Mouse (Mus musculus) forebrain, embryonic 15.5 days (tissue): ENCODE measurements around the gene C1qtnf1. TPM values are rescaled to one million over a fixed set of nuclear protein-coding genes. Genes with fewer than 3 reads are reported as not detected.
A peak's percentile ranks its signal among the peaks of the same experiment; 100 is the strongest.

Experiments
- ATAC-seq: fragments of 200-750 bp; cut with Nextera tagmentation; replicated peaks from 2 replicates; pipeline ENCODE4 v1.8.0; 2017; ENCODE audit warnings: mild to moderate bottlenecking, moderate TSS enrichment, moderate library complexity
- H3K27ac ChIP-seq: fragments of 300-500 bp; sonication (generic); replicated peaks from 2 replicates; pipeline ENCODE4 v1.5.1; 2015; ENCODE audit warnings: mild to moderate bottlenecking, inconsistent platforms
- H3K27me3 ChIP-seq: fragments of 300-500 bp; sonication (generic); 2 replicates; pipeline ENCODE4 v1.6.1; 2015; ENCODE audit warnings: inconsistent platforms
- H3K36me3 ChIP-seq: fragments of 300-500 bp; sonication (generic); 2 replicates; pipeline ENCODE4 v1.6.1; 2015; ENCODE audit warnings: mild to moderate bottlenecking, inconsistent platforms
- H3K4me1 ChIP-seq: fragments of 300-500 bp; sonication (generic); 2 replicates; pipeline ENCODE4 v1.6.1; 2015; ENCODE audit warnings: inconsistent platforms
- H3K4me2 ChIP-seq: fragments of 300-500 bp; sonication (generic); replicated peaks from 2 replicates; pipeline ENCODE4 v1.6.1; 2015; ENCODE audit warnings: mild to moderate bottlenecking, inconsistent platforms
- H3K4me3 ChIP-seq: fragments of 300-500 bp; sonication (generic); 2 replicates; pipeline ENCODE4 v1.5.1; 2015; ENCODE audit warnings: mild to moderate bottlenecking, inconsistent platforms
- H3K9ac ChIP-seq: fragments of 300-500 bp; sonication (generic); replicated peaks from 2 replicates; pipeline ENCODE4 v1.6.1; 2015; ENCODE audit warnings: mild to moderate bottlenecking, inconsistent platforms
- H3K9me3 ChIP-seq: fragments of 300-500 bp; sonication (generic); 2 replicates; pipeline ENCODE4 v1.6.1; 2016; ENCODE audit warnings: inconsistent platforms
- WGBS: fragments of 180-500 bp; shearing (Covaris S2); methylation state at CpG from one replicate; pipeline ENCODE4 v1.1.7; 2015; ENCODE audit warnings: mixed read lengths; 5-methylcytosine and 5-hydroxymethylcytosine counted together
- polyA plus RNA-seq: library from polyadenylated mRNA; unstranded; fragments of >200 nt; fragmentation: Nextera tagmentation; extraction: Ambion mirVana; gene quantifications from 2 replicates; pipeline ENCODE4 v1.2.1, GENCODE M21; 2015

The C1qtnf1 gene
- polyA plus RNA-seq, 1 experiment from 2014 or later, result 3.4 TPM

DNA sequence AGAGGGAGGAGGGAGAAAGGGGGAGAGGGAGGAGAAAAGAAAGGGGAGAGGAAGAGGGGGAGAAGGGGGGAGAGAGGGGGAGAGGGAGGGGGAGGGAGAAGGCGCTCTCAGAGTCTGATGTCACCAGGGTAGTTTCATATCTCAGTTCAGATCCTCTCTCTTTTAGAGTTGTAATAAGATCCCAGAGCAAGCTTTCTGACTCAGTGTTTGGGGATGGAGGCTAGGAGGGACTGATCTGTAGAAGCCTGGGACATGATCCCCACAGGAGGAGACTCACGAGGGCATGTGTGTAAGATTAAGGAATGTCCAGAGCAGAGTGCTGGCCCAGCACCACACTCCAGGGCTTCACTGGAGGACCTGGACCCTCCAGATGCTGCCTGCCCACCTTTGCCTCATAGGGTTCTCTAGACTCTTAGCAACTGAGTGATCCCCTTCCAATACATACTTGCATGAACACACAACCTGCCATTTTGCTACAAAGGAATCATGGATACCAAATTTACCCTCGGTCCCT lies 680 bp upstream of the C1qtnf1 start:
- Histone ChIP-seq H3K4me2 (no peak overlapping the region), H3K36me3 (no peaks in the 10 kb centered on the region), H3K9ac (no peak overlapping the region), H3K4me1 (peaks cover 44% of the 10 kb centered on the region), H3K27ac (no peak overlapping the region), H3K27me3 (no peaks in the 10 kb centered on the region), H3K9me3 (no peaks in the 10 kb centered on the region), H3K4me3 (no peak overlapping the region)
- 46% methylated on average over 3 of the region's 3 CpGs for WGBS
- no peak for ATAC-seq

DNA sequence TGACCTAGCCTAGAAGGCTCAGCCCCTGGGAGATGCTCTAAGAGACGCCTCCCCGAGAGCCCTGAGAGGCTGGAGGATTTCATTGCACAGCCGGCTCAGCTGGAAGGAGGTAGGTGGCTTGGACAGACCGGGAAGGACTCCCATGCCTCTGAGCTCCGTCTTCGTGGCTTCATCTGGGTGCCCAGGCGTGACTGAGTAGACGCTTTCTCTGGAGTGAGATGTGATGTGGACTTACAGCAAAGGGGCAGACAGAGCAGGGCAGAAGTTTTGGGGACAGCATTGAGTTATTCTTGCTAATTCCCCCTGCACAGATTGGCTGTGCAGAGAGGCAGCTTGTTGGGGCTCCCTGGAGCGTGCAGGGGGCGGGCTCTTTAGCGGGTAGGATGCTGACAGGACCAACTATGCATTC lies 461 bp downstream of the C1qtnf1 start:
- Histone ChIP-seq H3K4me3 (peak overlapping the region; percentile 26), H3K4me2 (peak overlapping the region; percentile 33), H3K9me3 (no peaks in the 10 kb centered on the region), H3K27ac (peak overlapping the region; percentile 57; the same call in 1 of the 2 replicates), H3K27me3 (no peaks in the 10 kb centered on the region), H3K4me1 (peaks cover 41% of the 10 kb centered on the region), H3K9ac (peak overlapping the region; percentile 38), H3K36me3 (no peaks in the 10 kb centered on the region)
- WGBS, result 11% methylated on average over 11 of the region's 11 CpGs
- no peak for ATAC-seq

DNA sequence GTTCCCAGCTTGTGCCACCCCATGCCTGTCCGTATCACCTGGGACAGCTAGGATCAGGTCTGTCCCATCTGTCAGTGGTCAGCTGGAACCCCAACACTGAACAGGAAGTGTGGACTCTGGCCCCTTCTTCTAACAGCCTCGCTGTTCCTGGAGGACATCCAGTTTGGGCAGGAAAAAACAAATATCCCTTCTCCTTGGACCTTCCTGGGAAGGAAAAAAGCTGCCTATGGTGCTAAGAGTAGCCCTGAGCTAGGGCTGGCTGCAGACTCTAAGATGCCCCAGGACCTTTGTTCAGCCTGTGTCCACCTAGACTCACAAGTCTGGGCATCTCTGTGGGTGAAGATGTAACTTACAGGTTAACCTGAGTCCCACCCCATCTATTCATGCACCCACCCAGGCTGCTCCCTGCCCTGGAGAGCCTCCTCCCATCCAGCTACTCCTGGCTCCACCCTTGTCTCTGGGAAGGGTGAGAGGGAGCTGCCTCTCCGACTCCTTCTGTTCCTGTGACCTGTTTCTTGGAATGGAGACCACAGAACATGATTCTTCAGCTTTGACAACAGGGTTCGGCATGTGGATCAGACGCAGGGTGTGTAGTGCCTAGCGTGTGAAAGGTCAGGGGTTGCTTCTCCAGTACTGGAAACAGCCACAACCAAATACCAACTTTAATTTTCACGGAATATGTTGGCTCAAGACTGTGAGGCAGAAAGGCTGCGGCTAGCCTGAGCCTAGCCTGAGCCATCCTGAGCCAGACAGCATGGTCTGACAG lies 1.1 kb downstream of the C1qtnf1 start:
- no peak for ATAC-seq
- H3K9me3 ChIP-seq, result no peaks in the 10 kb centered on the region
- H3K4me3 ChIP-seq, result peak overlapping the region; percentile 26; the same call in 1 of the 2 replicates
- peaks cover 41% of the 10 kb centered on the region for H3K4me1 ChIP-seq
- H3K36me3 ChIP-seq, result no peaks in the 10 kb centered on the region
- 66% methylated on average over 8 of the region's 8 CpGs for WGBS
- peak overlapping the region; percentile 33 for H3K4me2 ChIP-seq
- no peaks in the 10 kb centered on the region for H3K27me3 ChIP-seq
- H3K27ac ChIP-seq, result 0 out of 2 replicates have a peak overlapping the region, but pooled peaks have one; percentile 57
- peak overlapping the region; percentile 38; the same call in 1 of the 2 replicates for H3K9ac ChIP-seq

DNA sequence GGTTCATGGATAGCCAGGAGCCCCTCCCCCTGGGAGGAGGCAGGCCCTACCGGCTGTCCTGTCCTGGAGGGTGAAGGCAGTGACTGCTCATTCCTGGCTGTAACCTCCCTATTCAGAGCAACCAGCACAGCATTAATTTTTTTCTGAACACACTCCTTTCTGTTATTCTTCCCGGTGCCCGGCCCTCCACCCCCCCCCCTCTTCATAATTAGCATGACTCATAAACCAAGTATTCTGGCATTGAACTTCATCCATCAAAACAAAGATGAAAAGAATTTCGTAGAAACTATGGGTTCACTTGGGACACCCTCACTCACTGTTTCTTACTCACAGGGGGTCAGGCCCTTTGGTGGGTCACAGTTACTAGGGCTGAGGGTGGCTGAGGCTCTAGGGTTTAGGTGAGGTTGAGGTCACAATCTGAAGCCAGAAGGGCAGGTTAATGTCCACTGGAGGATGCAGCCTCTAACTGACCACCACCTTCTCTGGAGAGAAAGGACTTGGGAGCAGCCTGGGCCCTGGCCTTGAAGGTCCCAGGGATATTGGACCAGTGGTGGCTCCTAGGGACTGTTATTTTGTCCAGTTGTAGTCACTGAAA lies 2.4 kb downstream of the C1qtnf1 start:
- 36% methylated on average over 4 of the region's 4 CpGs for WGBS

DNA sequence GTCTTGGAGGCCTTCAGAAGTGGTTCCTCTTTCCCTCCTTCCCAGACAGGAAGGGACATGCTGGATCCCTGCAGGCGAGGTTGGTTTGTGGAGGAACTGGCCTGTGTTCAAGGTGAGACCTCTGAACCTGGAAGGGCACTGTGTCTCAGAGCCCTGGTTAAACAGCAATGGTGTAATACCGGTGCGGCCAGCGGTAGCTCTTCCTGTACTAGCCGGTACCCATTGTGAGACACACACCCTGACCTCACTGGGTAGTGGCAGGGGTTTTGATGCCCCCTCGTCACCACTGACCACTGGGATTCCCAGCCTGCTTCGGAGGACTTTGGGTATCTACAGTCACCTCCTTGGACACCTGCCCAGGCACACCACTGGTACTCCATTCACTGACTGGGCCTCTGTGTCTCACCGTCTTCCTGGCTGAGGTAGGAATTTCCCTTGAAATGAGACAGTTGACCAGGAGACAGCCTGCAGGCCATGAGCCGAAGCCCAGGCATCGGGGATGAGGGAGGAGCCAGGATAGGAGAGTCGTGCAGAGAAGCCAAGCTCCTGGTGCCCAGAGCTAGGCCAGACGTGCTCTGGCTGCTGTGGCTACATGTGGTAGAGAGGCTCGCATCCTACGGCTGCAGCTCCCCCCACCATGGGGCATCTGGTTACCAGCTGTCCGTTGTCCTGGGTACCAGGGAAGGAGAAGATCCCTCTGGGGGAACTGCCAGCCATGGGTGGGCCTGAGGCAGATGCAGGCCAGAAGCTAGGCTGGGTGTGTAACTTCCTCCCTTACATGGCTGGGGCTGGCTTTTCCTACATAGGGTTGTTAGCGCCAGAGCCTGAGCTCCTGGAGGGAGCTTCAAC lies 3.3 kb downstream of the C1qtnf1 start:
- Histone ChIP-seq H3K4me2 (no peak overlapping the region), H3K4me1 (peaks cover 42% of the 10 kb centered on the region), H3K9ac (no peak overlapping the region), H3K9me3 (no peaks in the 10 kb centered on the region), H3K36me3 (no peaks in the 10 kb centered on the region), H3K4me3 (no peak overlapping the region), H3K27me3 (no peaks in the 10 kb centered on the region), H3K27ac (no peak overlapping the region)
- 88% methylated on average over 16 of the region's 16 CpGs for WGBS
- no peak for ATAC-seq

More for the DNA sequence above, 2.4 kb downstream of the C1qtnf1 start:
- no peak overlapping the region for H3K9ac ChIP-seq
- H3K9me3 ChIP-seq, result no peaks in the 10 kb centered on the region
- no peaks in the 10 kb centered on the region for H3K27me3 ChIP-seq
- H3K4me3 ChIP-seq, result no peak overlapping the region
- ATAC-seq, result no peak
- peaks cover 38% of the 10 kb centered on the region for H3K4me1 ChIP-seq
- no peak overlapping the region for H3K27ac ChIP-seq
- no peak overlapping the region for H3K4me2 ChIP-seq
- no peaks in the 10 kb centered on the region for H3K36me3 ChIP-seq

DNA sequence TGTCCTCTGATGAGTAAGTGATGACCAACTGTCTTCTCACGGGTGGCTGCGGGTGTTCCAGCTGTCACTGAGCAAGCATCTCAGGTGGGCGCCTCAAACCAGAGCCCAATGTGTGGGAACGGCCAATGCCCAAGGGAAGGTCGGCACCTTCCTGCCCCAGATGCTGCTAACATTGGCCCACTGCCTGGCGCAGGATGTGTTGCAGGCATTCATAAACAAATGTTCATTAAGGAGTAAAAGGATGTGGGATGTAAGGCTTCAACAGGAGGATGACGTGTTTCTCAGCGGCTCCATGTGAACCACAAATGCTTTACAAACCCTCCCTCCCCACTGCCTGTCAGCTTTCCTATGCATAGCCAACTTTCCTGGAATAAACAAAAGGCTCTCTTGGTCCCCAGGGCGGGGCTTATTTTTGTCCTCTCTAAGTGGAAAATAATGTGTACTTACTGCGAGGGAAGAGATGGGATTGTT lies 5.4 kb downstream of the C1qtnf1 start:
- H3K27ac ChIP-seq, result peak overlapping the region; percentile 23; the same call in 1 of the 2 replicates
- peak overlapping the region; percentile 39 for H3K4me2 ChIP-seq
- 45% methylated on average over 10 of the region's 10 CpGs for WGBS
- peak overlapping the region; percentile 9; the same call in 1 of the 2 replicates for H3K4me3 ChIP-seq
- H3K36me3 ChIP-seq, result no peaks in the 10 kb centered on the region
- H3K27me3 ChIP-seq, result no peaks in the 10 kb centered on the region
- no peak for ATAC-seq
- peaks cover 50% of the 10 kb centered on the region for H3K4me1 ChIP-seq
- no peaks in the 10 kb centered on the region for H3K9me3 ChIP-seq
- no peak overlapping the region for H3K9ac ChIP-seq

DNA sequence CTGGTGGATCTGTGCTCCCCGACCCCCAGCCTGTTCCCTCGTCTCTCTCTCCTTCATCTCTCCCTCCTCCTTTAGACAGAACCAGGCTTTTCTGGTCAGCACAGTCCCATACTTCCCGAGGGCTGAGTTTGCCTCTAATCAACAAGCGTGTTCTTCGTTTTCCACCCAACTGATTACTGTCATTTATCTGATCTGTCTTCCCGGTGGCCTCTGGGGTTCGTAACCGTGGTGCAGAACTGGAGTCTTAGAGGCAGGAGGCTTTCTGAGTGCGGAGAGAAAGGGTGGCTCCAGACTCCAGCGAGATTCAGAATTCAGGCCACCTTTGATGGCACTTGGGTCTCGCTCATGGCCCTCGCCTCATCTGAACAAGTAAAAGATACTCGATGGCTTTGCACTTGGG lies 6.1 kb downstream of the C1qtnf1 start:
- ATAC-seq, result no peak
- no peaks in the 10 kb centered on the region for H3K27me3 ChIP-seq
- no peak overlapping the region for H3K9ac ChIP-seq
- H3K36me3 ChIP-seq, result no peaks in the 10 kb centered on the region
- no peak overlapping the region for H3K4me3 ChIP-seq
- H3K4me1 ChIP-seq, result peaks cover 50% of the 10 kb centered on the region
- H3K9me3 ChIP-seq, result no peaks in the 10 kb centered on the region
- 56% methylated on average over 13 of the region's 13 CpGs for WGBS
- peak overlapping the region; percentile 39 for H3K4me2 ChIP-seq
- no peak overlapping the region for H3K27ac ChIP-seq

DNA sequence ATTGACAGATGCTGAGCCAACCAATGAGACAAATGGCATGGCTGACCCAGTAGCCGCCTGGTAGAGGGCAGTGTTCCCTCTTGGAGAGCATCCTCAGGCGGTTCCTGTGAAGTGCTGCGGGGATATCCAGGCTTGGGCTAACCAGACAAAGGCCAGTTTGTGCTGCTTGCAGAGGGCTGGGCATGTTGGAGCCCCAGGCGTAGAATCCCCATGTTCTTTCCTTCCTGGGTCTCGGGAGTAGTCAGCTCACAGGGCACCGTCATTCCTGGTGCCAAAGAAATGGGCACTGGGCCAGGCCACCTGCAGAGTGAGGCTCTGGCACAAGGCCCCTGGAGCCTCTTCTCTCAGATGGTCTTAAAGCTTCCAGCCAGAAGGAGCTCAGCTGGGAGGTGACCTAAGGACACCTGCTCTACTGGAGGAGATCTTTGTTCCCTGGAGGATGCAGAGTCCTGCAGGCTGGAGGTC lies 8.5 kb downstream of the C1qtnf1 start:
- no peak overlapping the region for H3K4me3 ChIP-seq
- WGBS, result 12% methylated on average over 6 of the region's 6 CpGs
- 0 out of 2 replicates have a peak, but pooled peaks have one; percentile 50 for ATAC-seq

DNA sequence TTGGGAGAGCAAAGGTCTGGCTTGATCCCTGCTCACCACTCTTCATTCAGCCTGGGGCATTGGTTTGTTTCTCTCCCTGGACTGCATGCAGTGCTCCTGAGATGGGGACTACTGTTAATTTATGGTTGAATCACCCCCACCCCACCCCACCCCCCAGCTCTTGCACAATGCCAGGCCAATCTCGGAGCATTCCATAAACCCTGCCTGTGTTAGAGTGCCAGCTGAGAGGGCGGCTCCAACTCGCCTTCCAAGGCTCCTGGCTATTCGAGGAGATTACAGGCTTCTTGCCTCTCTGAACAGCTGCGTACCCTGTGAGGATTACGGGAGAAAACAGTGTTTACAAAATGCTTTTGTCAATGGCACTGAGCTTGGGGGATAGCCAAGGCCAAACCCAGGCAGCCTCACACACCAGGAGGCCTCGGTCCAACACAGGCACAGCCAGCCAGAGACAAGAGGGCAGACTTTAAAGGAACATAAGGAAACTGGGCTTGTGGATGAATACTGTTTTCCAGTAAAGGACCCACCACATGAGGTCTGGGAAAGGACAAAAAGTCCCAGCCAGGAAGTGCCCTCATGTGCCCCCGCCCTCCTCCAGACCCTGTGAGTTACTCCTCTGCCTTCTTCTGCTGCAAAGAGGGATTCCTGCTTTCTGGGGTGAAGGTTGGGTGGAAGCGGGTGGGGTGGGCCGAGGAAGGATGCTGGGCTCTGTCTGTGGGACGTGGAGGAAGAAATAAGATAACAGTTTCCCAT lies 10.8 kb downstream of the C1qtnf1 start:
- ATAC-seq, result peak; percentile 82
- Histone ChIP-seq H3K4me2 (no peak overlapping the region), H3K27ac (peak overlapping the region; percentile 84), H3K9me3 (no peaks in the 10 kb centered on the region), H3K9ac (no peak overlapping the region), H3K4me1 (peaks cover 47% of the 10 kb centered on the region), H3K36me3 (no peaks in the 10 kb centered on the region), H3K4me3 (no peak overlapping the region), H3K27me3 (no peaks in the 10 kb centered on the region)
- 11% methylated on average over 11 of the region's 11 CpGs for WGBS

More for the DNA sequence above, 8.5 kb downstream of the C1qtnf1 start:
- Histone ChIP-seq H3K9me3 (no peaks in the 10 kb centered on the region), H3K4me2 (no peak overlapping the region), H3K27me3 (no peaks in the 10 kb centered on the region), H3K27ac (peak overlapping the region; percentile 27; the same call in 1 of the 2 replicates), H3K4me1 (peaks cover 49% of the 10 kb centered on the region), H3K36me3 (no peaks in the 10 kb centered on the region), H3K9ac (no peak overlapping the region)

DNA sequence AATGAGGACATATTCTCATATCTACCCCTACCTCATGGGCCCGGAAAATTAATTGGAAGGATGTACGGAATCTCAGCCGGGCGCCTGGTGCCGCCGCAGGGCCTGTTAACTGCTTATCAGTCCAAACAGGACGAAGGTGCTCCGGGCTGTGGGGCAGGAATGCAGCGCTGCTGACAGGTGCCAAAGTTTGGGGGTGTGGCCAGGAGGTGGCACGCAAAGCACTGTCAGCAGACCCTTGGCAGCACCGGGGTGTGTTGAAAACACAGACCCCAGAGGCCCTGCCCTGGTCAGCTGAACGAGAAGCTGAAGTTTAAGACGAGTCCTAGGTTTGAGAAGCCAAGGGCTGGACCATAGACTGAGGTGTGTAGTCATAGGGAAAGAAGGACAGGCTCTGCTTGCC lies 14.7 kb downstream of the C1qtnf1 start:
- Histone ChIP-seq H3K27me3 (no peaks in the 10 kb centered on the region), H3K4me1 (peaks cover 25% of the 10 kb centered on the region), H3K4me2 (no peak overlapping the region), H3K9me3 (no peaks in the 10 kb centered on the region), H3K4me3 (no peak overlapping the region), H3K36me3 (no peaks in the 10 kb centered on the region), H3K27ac (no peak overlapping the region), H3K9ac (no peak overlapping the region)
- 80% methylated on average over 13 of the region's 13 CpGs for WGBS
- no peak for ATAC-seq
